In the genomic region with DNA sequence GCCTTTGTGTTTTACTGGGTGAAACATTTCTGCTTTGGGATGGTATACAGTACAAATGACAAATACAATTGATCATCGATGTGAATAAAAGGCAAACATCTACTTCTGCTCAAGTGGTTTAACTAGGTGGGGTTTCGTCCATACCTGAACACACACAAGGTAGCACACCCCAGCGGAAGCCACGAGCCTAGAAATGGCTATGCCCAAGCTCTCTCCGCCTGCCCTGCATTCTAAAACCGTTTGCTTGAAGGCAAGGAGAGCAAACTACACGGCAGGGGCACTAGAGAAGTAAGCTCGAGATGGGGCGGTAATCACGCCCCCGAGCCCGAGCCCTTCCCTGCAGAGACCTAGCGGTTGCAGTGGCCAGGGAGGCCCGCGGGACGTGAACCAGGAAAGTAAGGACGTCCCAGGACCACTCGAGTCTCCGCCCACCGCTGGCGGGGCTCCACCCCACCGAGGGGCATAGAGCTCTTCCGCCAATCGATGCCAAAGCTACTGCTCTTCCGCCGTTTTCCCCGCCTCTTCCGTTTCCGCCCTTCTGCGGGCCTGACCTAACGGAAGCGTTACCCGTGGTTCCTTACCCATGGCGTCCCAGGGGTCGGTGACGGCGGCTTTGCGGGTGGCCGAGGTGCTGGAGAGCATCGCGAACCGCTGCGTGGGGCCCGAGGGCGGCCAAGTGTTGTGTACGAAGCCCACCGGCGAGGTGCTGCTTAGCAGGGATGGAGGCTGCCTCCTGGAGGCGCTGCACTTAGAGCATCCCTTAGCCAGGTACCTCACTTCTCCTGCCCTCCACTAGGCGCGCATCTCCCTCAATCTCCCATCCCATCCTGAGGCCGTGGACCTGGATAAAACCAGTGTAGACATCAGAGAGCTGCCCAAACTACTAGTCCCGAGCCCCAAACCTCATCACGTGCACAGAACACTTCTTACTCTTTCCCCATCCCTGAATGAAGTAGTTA, we compare ENCODE assay signal across 8 mouse cellular contexts. TPM values are rescaled to one million over a fixed set of nuclear protein-coding genes. Genes with fewer than 3 reads are reported as not detected.
DNase-seq lines count a peak whose midpoint lies in the region; ATAC-seq lines count a peak whose summit lies in the region.

A gene (plus strand): TSS at position 540 of the 959 bp plus-strand sequence.

- peaks cover 20% of the 10 kb centered on the region for H3K36me3 ChIP-seq in heart, embryonic 14.5 days (ENCODE audit: control insufficient read depth, insufficient read depth, low read length)
- peaks cover under 1% of the 10 kb centered on the region; the same call in 1 of the 2 replicates for H3K36me3 ChIP-seq in liver, embryonic 13.5 days
- no peaks in the 10 kb centered on the region for H3K36me3 ChIP-seq in stomach, embryonic 16.5 days (ENCODE audit: control insufficient read depth, insufficient read depth, low read length)

- peak; percentile 98 for ATAC-seq in heart, embryonic 14.5 days (ENCODE audit: insufficient number of reproducible peaks, insufficient read depth, low FRiP score, low read depth)
- ATAC-seq in liver, embryonic 13.5 days (ENCODE audit: low read depth) = peak; percentile 99
- peak; percentile 99 for ATAC-seq in stomach, embryonic 16.5 days (ENCODE audit: insufficient read depth, low FRiP score)

- WGBS in heart, embryonic 14.5 days = under 1% methylated on average over 50 of the region's 54 CpGs
- WGBS in liver, embryonic 13.5 days (ENCODE audit: insufficient replicate concordance) = under 1% methylated on average over 54 of the region's 54 CpGs
- under 1% methylated on average over 54 of the region's 54 CpGs for WGBS in stomach, embryonic 16.5 days

- DNase-seq in CD4-positive, CD25-positive, alpha-beta regulatory T cell, adult 2 months (ENCODE audit: low read depth, low spot score) = peak; percentile 96
- peak; percentile 80 for DNase-seq in c-Kit-negative CD71-positive TER-119-positive erythroid progenitor cells, embryonic 14.5 days (ENCODE audit: low read depth, low spot score)
- peak; percentile 94 for DNase-seq in fibroblast of lung, adult 2 months (ENCODE audit: low read depth)
- DNase-seq in kidney, postnatal 14 days = peak; percentile 96
- DNase-seq in liver, embryonic 13.5 days = peak; percentile 92
- peak; percentile 95 for DNase-seq in neural tube, embryonic 10.5 days (ENCODE audit: extremely low spot score, low spot score)

- H3K27ac ChIP-seq in heart, embryonic 14.5 days (replicated peaks in 1 of 2; ENCODE audit: control insufficient read depth in 1 of 2, insufficient read depth in 1 of 2, low read depth in 2 of 2, low read length in 2 of 2) = peak within 1 kb of the TSS; percentile 68 to 79
- peak within 1 kb of the TSS; percentile 58 for H3K27ac ChIP-seq in liver, embryonic 13.5 days
- H3K27ac ChIP-seq in stomach, embryonic 16.5 days (ENCODE audit: low read length) = peak within 1 kb of the TSS; percentile 62

- H3K4me3 ChIP-seq in heart, embryonic 14.5 days (ENCODE audit: control insufficient read depth in 1 of 2, insufficient read depth in 1 of 2, low read depth in 1 of 2, low read length in 2 of 2) = peak within 1 kb of the TSS; percentile 64 to 75
- peak within 1 kb of the TSS; percentile 81 for H3K4me3 ChIP-seq in liver, embryonic 13.5 days (replicated peaks)
- peak within 1 kb of the TSS; percentile 76 for H3K4me3 ChIP-seq in stomach, embryonic 16.5 days (replicated peaks; ENCODE audit: low read length)

- peaks cover 0 to 13% of the 10 kb centered on the region in 2 experiments; a peak in 2 of 4 replicates for H3K4me1 ChIP-seq in heart, embryonic 14.5 days (ENCODE audit: control insufficient read depth in 2 of 2, insufficient read depth in 2 of 2, low read length in 2 of 2)
- peaks cover 22% of the 10 kb centered on the region for H3K4me1 ChIP-seq in liver, embryonic 13.5 days (replicated peaks)
- H3K4me1 ChIP-seq in stomach, embryonic 16.5 days (ENCODE audit: control insufficient read depth, insufficient read depth, low read length) = no peaks in the 10 kb centered on the region

- no peaks in the 10 kb centered on the region for H3K9me3 ChIP-seq in heart, embryonic 14.5 days (ENCODE audit: control insufficient read depth, low read length)
- no peaks in the 10 kb centered on the region for H3K9me3 ChIP-seq in liver, embryonic 13.5 days (replicated peaks)
- H3K9me3 ChIP-seq in stomach, embryonic 16.5 days (replicated peaks; ENCODE audit: control insufficient read depth, low read length) = no peaks in the 10 kb centered on the region

- no peaks in the 10 kb centered on the region for H3K27me3 ChIP-seq in heart, embryonic 14.5 days (ENCODE audit: control insufficient read depth, insufficient read depth, low read length)
- no peaks in the 10 kb centered on the region for H3K27me3 ChIP-seq in liver, embryonic 13.5 days
- no peaks in the 10 kb centered on the region for H3K27me3 ChIP-seq in stomach, embryonic 16.5 days (ENCODE audit: control insufficient read depth, insufficient read depth, low read length)

- peak within 1 kb of the TSS; percentile 79 for H3K4me2 ChIP-seq in heart, embryonic 14.5 days (ENCODE audit: low read length)
- peak within 1 kb of the TSS; percentile 87 for H3K4me2 ChIP-seq in liver, embryonic 13.5 days
- H3K4me2 ChIP-seq in stomach, embryonic 16.5 days (ENCODE audit: low read depth, low read length) = peak within 1 kb of the TSS; percentile 64

- peak within 1 kb of the TSS; percentile 75 for H3K9ac ChIP-seq in heart, embryonic 14.5 days (ENCODE audit: low read length)
- peak within 1 kb of the TSS; percentile 75 for H3K9ac ChIP-seq in liver, embryonic 13.5 days
- H3K9ac ChIP-seq in stomach, embryonic 16.5 days (ENCODE audit: low read length) = peak within 1 kb of the TSS; percentile 79

RNA-seq across cellular contexts. Expression of the gene that starts here (rescaled TPM):
- 4.6 and 5.0 TPM in 2 replicates for polyA plus RNA-seq in heart, embryonic 14.5 days (2014; fragmentation: Nextera tagmentation; extraction: Ambion mirVana)
- polyA plus RNA-seq in liver, embryonic 13.5 days (2015; fragmentation: Nextera tagmentation; extraction: Ambion mirVana) = 1.3 and 1.5 TPM in 2 replicates
- 4.0 and 4.4 TPM in 2 replicates for polyA plus RNA-seq in stomach, embryonic 16.5 days (2015; fragmentation: Nextera tagmentation; extraction: Ambion mirVana)

Comparison
In these comparisons a context has a peak if more than half of its experiments do, and no peak if none do; other contexts are left out.
1. Peak in every context shown above with its lines: DNase-seq, ATAC-seq, H3K4me3 ChIP-seq and H3K27ac ChIP-seq.